ENCODE assay signal across 16 mouse cellular contexts in the genomic region with DNA sequence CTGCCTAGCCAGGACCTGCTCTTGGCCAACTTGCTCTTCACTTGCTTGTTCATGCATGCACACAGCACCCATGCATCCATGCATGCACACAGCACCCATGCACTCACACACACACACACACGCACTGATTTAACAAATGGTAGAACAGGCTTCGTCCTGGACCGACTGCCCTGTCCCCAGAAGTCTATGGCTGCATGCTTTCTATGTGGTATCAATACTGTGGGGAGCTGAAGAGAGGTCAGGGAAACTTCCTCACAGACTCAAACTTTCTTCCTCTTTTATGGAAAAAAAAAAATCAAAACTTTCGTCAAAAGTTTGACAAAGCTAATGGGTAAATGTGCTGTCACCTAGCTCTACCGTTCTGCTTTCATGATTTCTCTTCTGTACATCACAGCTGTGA. TPM values are rescaled to one million over a fixed set of nuclear protein-coding genes. Genes with fewer than 3 reads are reported as not detected.
DNase-seq lines count a peak whose midpoint lies in the region; ATAC-seq lines count a peak whose summit lies in the region.
"Had no signal": no experiment of that assay in that cellular context is flagged by ENCODE, and none has a peak within 500 bp of the region (broad histone marks: within the 10 kb centered on the region; RNA-seq: fewer than 3 reads in every experiment).

No protein-coding gene starts in this region.

- H3K4me1 ChIP-seq in intestine, embryonic 16.5 days (ENCODE audit: control insufficient read depth, insufficient read depth, low read length): peaks cover 3% of the 10 kb centered on the region; the same call in 1 of the 2 replicates
- H3K4me1 ChIP-seq in intestine, embryonic 15.5 days (replicated peaks): no peaks in the 10 kb centered on the region
- no peaks in the 10 kb centered on the region for H3K4me1 ChIP-seq in neural tube, embryonic 13.5 days (replicated peaks)
- no peaks in the 10 kb centered on the region; the same call in 1 of the 2 replicates for H3K4me1 ChIP-seq in neural tube, embryonic 15.5 days
- H3K4me1 ChIP-seq in liver, embryonic 16.5 days (ENCODE audit: control insufficient read depth, low read depth, low read length): peaks cover 19% of the 10 kb centered on the region

- H3K9me3 ChIP-seq in intestine, embryonic 16.5 days (ENCODE audit: control insufficient read depth, low read length): no peaks in the 10 kb centered on the region
- H3K9me3 ChIP-seq in intestine, embryonic 15.5 days: no peaks in the 10 kb centered on the region
- no peaks in the 10 kb centered on the region for H3K9me3 ChIP-seq in neural tube, embryonic 13.5 days
- no peaks in the 10 kb centered on the region for H3K9me3 ChIP-seq in neural tube, embryonic 15.5 days (replicated peaks)
- no peaks in the 10 kb centered on the region for H3K9me3 ChIP-seq in liver, embryonic 16.5 days (replicated peaks; ENCODE audit: control insufficient read depth, low read length)

- no peak for ATAC-seq in intestine, embryonic 16.5 days
- no peak for ATAC-seq in intestine, embryonic 15.5 days
- no peak for ATAC-seq in neural tube, embryonic 13.5 days (ENCODE audit: low read depth)
- no peak for ATAC-seq in neural tube, embryonic 15.5 days (ENCODE audit: low FRiP score)
- ATAC-seq in liver, embryonic 16.5 days (ENCODE audit: low read depth): no peak; the same call in none of the 2 replicates
- ATAC-seq: inflammation-experienced regulatory T-cells, adult 6 months; Patski had no signal

- 87% methylated on average over 5 of the region's 5 CpGs for WGBS in intestine, embryonic 16.5 days
- WGBS in intestine, embryonic 15.5 days: 86% methylated on average over 5 of the region's 5 CpGs
- WGBS in neural tube, embryonic 13.5 days: 90% methylated on average over 5 of the region's 5 CpGs
- WGBS in neural tube, embryonic 15.5 days: 92% methylated on average over 5 of the region's 5 CpGs
- 45% methylated on average over 5 of the region's 5 CpGs for WGBS in liver, embryonic 16.5 days (ENCODE audit: insufficient replicate concordance)

- no peak overlapping the region for H3K4me2 ChIP-seq in intestine, embryonic 16.5 days (ENCODE audit: low read depth, low read length)
- H3K4me2 ChIP-seq in intestine, embryonic 15.5 days (replicated peaks): no peak overlapping the region
- H3K4me2 ChIP-seq in neural tube, embryonic 13.5 days: no peak overlapping the region
- no peak overlapping the region for H3K4me2 ChIP-seq in neural tube, embryonic 15.5 days
- no peak overlapping the region for H3K4me2 ChIP-seq in liver, embryonic 16.5 days (ENCODE audit: low read depth, low read length)

- H3K9ac ChIP-seq in intestine, embryonic 16.5 days (ENCODE audit: low read depth, low read length): no peak overlapping the region
- no peak overlapping the region for H3K9ac ChIP-seq in intestine, embryonic 15.5 days
- H3K9ac ChIP-seq in neural tube, embryonic 13.5 days: no peak overlapping the region
- H3K9ac ChIP-seq in neural tube, embryonic 15.5 days (replicated peaks): no peak overlapping the region
- no peak overlapping the region for H3K9ac ChIP-seq in liver, embryonic 16.5 days (ENCODE audit: low read depth, low read length)

- H3K36me3 ChIP-seq in intestine, embryonic 16.5 days (ENCODE audit: control insufficient read depth, insufficient read depth, low read length): peaks cover 36% of the 10 kb centered on the region
- peaks cover 77% of the 10 kb centered on the region for H3K36me3 ChIP-seq in intestine, embryonic 15.5 days
- H3K36me3 ChIP-seq in neural tube, embryonic 13.5 days: peaks cover 100% of the 10 kb centered on the region
- H3K36me3 ChIP-seq in neural tube, embryonic 15.5 days: peaks cover 100% of the 10 kb centered on the region
- peaks cover 44% of the 10 kb centered on the region for H3K36me3 ChIP-seq in liver, embryonic 16.5 days (ENCODE audit: control insufficient read depth, insufficient read depth)

- DNase-seq in urinary bladder, adult 2 months (ENCODE audit: low spot score): no peak
- DNase-seq in right cerebral cortex, postnatal 14 days: no peak
- DNase-seq: adrenal gland, adult 8-10 months; cerebellum, adult 11 months; embryo, embryonic 11 days; midbrain, embryonic 14.5 days; thymus, postnatal 4 days had no signal

- peak overlapping the region; percentile 50; the same call in 1 of the 2 replicates for H3K27ac ChIP-seq in intestine, embryonic 16.5 days (ENCODE audit: low read length)
- no peak overlapping the region for H3K27ac ChIP-seq in intestine, embryonic 15.5 days
- 0 out of 2 replicates have a peak overlapping the region, but pooled peaks have one; percentile 5 for H3K27ac ChIP-seq in neural tube, embryonic 13.5 days (replicated peaks)
- no peak overlapping the region for H3K27ac ChIP-seq in neural tube, embryonic 15.5 days (replicated peaks)
- H3K27ac ChIP-seq in liver, embryonic 16.5 days (ENCODE audit: low read length): peak overlapping the region; percentile 75
- H3K27ac ChIP-seq: heart, adult 2 months had no signal

- H3K27me3 ChIP-seq in intestine, embryonic 16.5 days (replicated peaks; ENCODE audit: control insufficient read depth, insufficient read depth, low read length): no peaks in the 10 kb centered on the region
- H3K27me3 ChIP-seq in intestine, embryonic 15.5 days (replicated peaks): no peaks in the 10 kb centered on the region
- no peaks in the 10 kb centered on the region for H3K27me3 ChIP-seq in neural tube, embryonic 13.5 days
- H3K27me3 ChIP-seq in neural tube, embryonic 15.5 days (replicated peaks): no peaks in the 10 kb centered on the region
- H3K27me3 ChIP-seq in liver, embryonic 16.5 days (ENCODE audit: control insufficient read depth, insufficient read depth, low read depth, low read length): no peaks in the 10 kb centered on the region
- H3K27me3 ChIP-seq: CH12.LX, Patski had no signal

- H3K4me3 ChIP-seq in intestine, embryonic 16.5 days (ENCODE audit: low read length): no peak overlapping the region
- no peak overlapping the region for H3K4me3 ChIP-seq in intestine, embryonic 15.5 days (replicated peaks)
- H3K4me3 ChIP-seq in neural tube, embryonic 13.5 days: no peak overlapping the region
- no peak overlapping the region for H3K4me3 ChIP-seq in neural tube, embryonic 15.5 days (replicated peaks)
- H3K4me3 ChIP-seq in liver, embryonic 16.5 days (ENCODE audit: low read depth, low read length): no peak overlapping the region
- H3K4me3 ChIP-seq: heart, adult 2 months had no signal

RNA-seq across cellular contexts. Expression of gene Stab1, which starts 15.1 kb away (rescaled TPM):
- 19.0 and 24.5 TPM in 2 replicates for polyA plus RNA-seq in intestine, embryonic 16.5 days (2015; fragmentation: Nextera tagmentation; extraction: Ambion mirVana)
- 32.3 and 32.5 TPM in 2 replicates for polyA plus RNA-seq in intestine, embryonic 15.5 days (2015; fragmentation: Nextera tagmentation; extraction: Ambion mirVana)
- 18.0 and 26.0 TPM in 2 replicates for polyA plus RNA-seq in neural tube, embryonic 13.5 days (2015; fragmentation: Nextera tagmentation; extraction: Ambion mirVana)
- polyA plus RNA-seq in neural tube, embryonic 15.5 days (2015; fragmentation: Nextera tagmentation; extraction: Ambion mirVana): 16.9 and 18.1 TPM in 2 replicates
- 25.8 and 32.2 TPM in 2 replicates for polyA plus RNA-seq in liver, embryonic 16.5 days (2015; fragmentation: Nextera tagmentation; extraction: Ambion mirVana)
- polyA plus RNA-seq in urinary bladder, adult 2 months (2012; rRNA removed): 85.3 and 90.2 TPM in 2 replicates

RNA-seq across cellular contexts. Expression of gene Tnnc1, which starts 24.6 kb away (rescaled TPM):
- 3.5 and 3.7 TPM in 2 replicates for polyA plus RNA-seq in intestine, embryonic 16.5 days (2015; fragmentation: Nextera tagmentation; extraction: Ambion mirVana)
- 3.3 and 6.4 TPM in 2 replicates for polyA plus RNA-seq in intestine, embryonic 15.5 days (2015; fragmentation: Nextera tagmentation; extraction: Ambion mirVana)
- polyA plus RNA-seq in neural tube, embryonic 13.5 days (2015; fragmentation: Nextera tagmentation; extraction: Ambion mirVana): 21.3 and 65.5 TPM in 2 replicates
- polyA plus RNA-seq in neural tube, embryonic 15.5 days (2015; fragmentation: Nextera tagmentation; extraction: Ambion mirVana): 24.5 and 36.3 TPM in 2 replicates
- polyA plus RNA-seq in liver, embryonic 16.5 days (2015; fragmentation: Nextera tagmentation; extraction: Ambion mirVana): 80.6 and 93.1 TPM in 2 replicates
- polyA plus RNA-seq in urinary bladder, adult 2 months (2012; rRNA removed): 3.0 and 3.5 TPM in 2 replicates
- polyA plus RNA-seq: inflammation-experienced regulatory T-cells, adult 6 months had no signal

RNA-seq across cellular contexts. Expression of gene Nisch, which starts 33.2 kb away (rescaled TPM):
- 217 and 228 TPM in 2 replicates for polyA plus RNA-seq in intestine, embryonic 16.5 days (2015; fragmentation: Nextera tagmentation; extraction: Ambion mirVana)
- polyA plus RNA-seq in intestine, embryonic 15.5 days (2015; fragmentation: Nextera tagmentation; extraction: Ambion mirVana): 280 and 297 TPM in 2 replicates
- 329 and 336 TPM in 2 replicates for polyA plus RNA-seq in neural tube, embryonic 13.5 days (2015; fragmentation: Nextera tagmentation; extraction: Ambion mirVana)
- 309 and 327 TPM in 2 replicates for polyA plus RNA-seq in neural tube, embryonic 15.5 days (2015; fragmentation: Nextera tagmentation; extraction: Ambion mirVana)
- polyA plus RNA-seq in liver, embryonic 16.5 days (2015; fragmentation: Nextera tagmentation; extraction: Ambion mirVana): 94.9 and 112 TPM in 2 replicates
- polyA plus RNA-seq in urinary bladder, adult 2 months (2012; rRNA removed): 211 and 293 TPM in 2 replicates

RNA-seq across cellular contexts. Expression of gene Sema3g, which starts 34.1 kb away (rescaled TPM):
- polyA plus RNA-seq in intestine, embryonic 16.5 days (2015; fragmentation: Nextera tagmentation; extraction: Ambion mirVana): 0.51 and 0.67 TPM in 2 replicates
- 0.91 and 0.96 TPM in 2 replicates for polyA plus RNA-seq in intestine, embryonic 15.5 days (2015; fragmentation: Nextera tagmentation; extraction: Ambion mirVana)
- polyA plus RNA-seq in neural tube, embryonic 13.5 days (2015; fragmentation: Nextera tagmentation; extraction: Ambion mirVana): 1.1 and 1.4 TPM in 2 replicates
- polyA plus RNA-seq in neural tube, embryonic 15.5 days (2015; fragmentation: Nextera tagmentation; extraction: Ambion mirVana): 0.47 and 0.69 TPM in 2 replicates
- 0.04 TPM in 2 replicates for polyA plus RNA-seq in liver, embryonic 16.5 days (2015; fragmentation: Nextera tagmentation; extraction: Ambion mirVana)
- polyA plus RNA-seq in urinary bladder, adult 2 months (2012; rRNA removed): 3.6 and 5.9 TPM in 2 replicates
- polyA plus RNA-seq: inflammation-experienced regulatory T-cells, adult 6 months had no signal

RNA-seq across cellular contexts. Expression of gene Nt5dc2, which starts 52.7 kb away (rescaled TPM):
- 205 and 208 TPM in 2 replicates for polyA plus RNA-seq in intestine, embryonic 16.5 days (2015; fragmentation: Nextera tagmentation; extraction: Ambion mirVana)
- 261 and 315 TPM in 2 replicates for polyA plus RNA-seq in intestine, embryonic 15.5 days (2015; fragmentation: Nextera tagmentation; extraction: Ambion mirVana)
- 276 and 293 TPM in 2 replicates for polyA plus RNA-seq in neural tube, embryonic 13.5 days (2015; fragmentation: Nextera tagmentation; extraction: Ambion mirVana)
- 226 and 228 TPM in 2 replicates for polyA plus RNA-seq in neural tube, embryonic 15.5 days (2015; fragmentation: Nextera tagmentation; extraction: Ambion mirVana)
- polyA plus RNA-seq in liver, embryonic 16.5 days (2015; fragmentation: Nextera tagmentation; extraction: Ambion mirVana): 149 and 179 TPM in 2 replicates
- 8.0 and 8.1 TPM in 2 replicates for polyA plus RNA-seq in urinary bladder, adult 2 months (2012; rRNA removed)
- polyA plus RNA-seq: inflammation-experienced regulatory T-cells, adult 6 months had no signal

Comparison
In these comparisons a context has a peak if more than half of its experiments do, and no peak if none do; other contexts are left out.
1. H3K27ac ChIP-seq: peak in intestine, embryonic 16.5 days (single experiment), neural tube, embryonic 13.5 days (single experiment) and liver, embryonic 16.5 days (single experiment); none in intestine, embryonic 15.5 days (single experiment) and neural tube, embryonic 15.5 days (single experiment).